Mouse (Mus musculus) midbrain, postnatal 0 days (tissue): Measurements from ENCODE around the gene Clnk. TPM values are rescaled to one million over a fixed set of nuclear protein-coding genes. Genes with fewer than 3 reads are reported as not detected.
A peak's percentile ranks its signal among the peaks of the same experiment; 100 is the strongest.

Experiments
- ATAC-seq: fragments of 200-750 bp; cut with Nextera tagmentation; 2 replicates; pipeline ENCODE4 v1.8.0; 2017; ENCODE audit warnings: moderate number of reproducible peaks, mild to moderate bottlenecking, moderate TSS enrichment, moderate library complexity; ENCODE audit not compliant: low FRiP score
- DNase-seq: peaks from one replicate; pipeline ENCODE4 v3.0.0-alpha.2; 2015; ENCODE audit warnings: low spot score
- H3K27ac ChIP-seq: fragments of 300-500 bp; sonication (generic); 2 replicates; pipeline ENCODE4 v1.5.1; 2014; ENCODE audit warnings: low read depth, mild to moderate bottlenecking, low read length, mixed read lengths
- H3K27me3 ChIP-seq: fragments of 300-500 bp; sonication (generic); 2 replicates; pipeline ENCODE4 v1.6.1; 2014; ENCODE audit warnings: low read length, control low read depth, mixed read lengths; ENCODE audit not compliant: insufficient read depth
- H3K36me3 ChIP-seq: fragments of 300-500 bp; sonication (generic); 2 replicates; pipeline ENCODE4 v1.6.1; 2014; ENCODE audit warnings: low read length, control low read depth, mixed read lengths; ENCODE audit not compliant: insufficient read depth
- H3K4me1 ChIP-seq: fragments of 300-500 bp; sonication (generic); 2 replicates; pipeline ENCODE4 v1.6.1; 2014; ENCODE audit warnings: mild to moderate bottlenecking, control low read depth, antibody characterized with exemption, low read length, mixed read lengths; ENCODE audit not compliant: insufficient read depth
- H3K4me2 ChIP-seq: fragments of 300-500 bp; sonication (generic); 2 replicates; pipeline ENCODE4 v1.6.1; 2014; ENCODE audit warnings: low read depth, mild to moderate bottlenecking, low read length, mixed read lengths; ENCODE audit not compliant: poor library complexity, severe bottlenecking
- H3K4me3 ChIP-seq: fragments of 300-500 bp; sonication (generic); 2 replicates; pipeline ENCODE4 v1.5.1; 2014; ENCODE audit warnings: low read depth, mild to moderate bottlenecking, low read length, moderate library complexity
- H3K9ac ChIP-seq: fragments of 300-500 bp; sonication (generic); replicated peaks from 2 replicates; pipeline ENCODE4 v1.6.1; 2014; ENCODE audit warnings: mild to moderate bottlenecking, low read length, moderate library complexity, mixed read lengths; ENCODE audit not compliant: poor library complexity, severe bottlenecking
- H3K9me3 ChIP-seq: fragments of 300-500 bp; sonication (generic); 2 replicates; pipeline ENCODE4 v1.6.1; 2016; ENCODE audit warnings: low read length, control low read depth
- CTCF ChIP-seq: IDR thresholded peaks from 2 replicates; pipeline ENCODE4 v1.5.1; 2016; ENCODE audit warnings: antibody characterized with exemption, mild to moderate bottlenecking
- WGBS: fragments of 180-500 bp; shearing (Covaris S2); extraction: QIAGEN DNeasy Blood & Tissue Kit; methylation state at CpG from one replicate; pipeline ENCODE4 v1.1.7; 2014; 5-methylcytosine and 5-hydroxymethylcytosine counted together
- polyA plus RNA-seq: library from polyadenylated mRNA; unstranded; fragments of >200 nt; fragmentation: Nextera tagmentation; extraction: Ambion mirVana; gene quantifications from 2 replicates; pipeline ENCODE4 v1.2.1, GENCODE M21; 2015
- total RNA-seq: library from RNA; depleted of rRNA; stranded (reverse); fragments of >200 nt; gene quantifications from 2 replicates; pipeline ENCODE4 v1.2.3, GENCODE M21; 2014

The Clnk gene
- total and polyA plus RNA-seq, 2 experiments from 2014 or later, result 0.11 TPM; not detected in 1

DNA sequence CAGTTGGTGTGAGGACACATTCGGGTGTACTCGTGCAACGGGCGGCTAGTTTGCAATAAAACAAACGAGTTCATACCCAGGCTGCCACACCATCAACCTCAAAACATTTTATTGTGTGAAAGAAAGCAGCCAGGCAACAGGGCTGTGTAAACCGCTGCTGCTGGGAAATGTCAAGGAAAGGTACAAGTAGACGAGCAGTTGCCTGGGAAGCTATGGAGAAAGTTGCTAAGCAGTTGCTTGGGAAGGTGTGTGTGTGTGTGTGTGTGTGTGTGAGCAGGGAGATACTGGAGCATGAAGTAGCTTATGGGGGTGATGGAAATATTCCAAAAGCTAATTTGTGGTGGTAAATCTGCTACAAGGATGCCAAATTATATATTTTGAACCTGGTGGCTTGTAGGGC is 63.7 kb downstream of the Clnk start:
- Histone ChIP-seq H3K4me1 (no peaks in the 10 kb centered on the region), H3K9me3 (no peaks in the 10 kb centered on the region), H3K4me2 (no peak overlapping the region), H3K36me3 (no peaks in the 10 kb centered on the region), H3K27ac (no peak overlapping the region), H3K9ac (no peak overlapping the region), H3K27me3 (no peaks in the 10 kb centered on the region), H3K4me3 (no peak overlapping the region)
- WGBS, result 78% methylated on average over 7 of the region's 7 CpGs
- DNase-seq, result peak; percentile 33
- ATAC-seq, result no peak
- TF ChIP-seq CTCF, result no peak

GRCm38 (mm10) chr5:38812386-38812785 is 64.2 kb downstream of the Clnk start:
- no peak overlapping the region for H3K4me2 ChIP-seq
- no peak overlapping the region for H3K27ac ChIP-seq
- DNase-seq (peak; percentile 26), ATAC-seq (no peak)
- no peaks in the 10 kb centered on the region for H3K36me3 ChIP-seq
- no peak overlapping the region for H3K4me3 ChIP-seq
- no peaks in the 10 kb centered on the region for H3K9me3 ChIP-seq
- H3K4me1 ChIP-seq, result no peaks in the 10 kb centered on the region
- no peaks in the 10 kb centered on the region for H3K27me3 ChIP-seq
- no peak overlapping the region for H3K9ac ChIP-seq
- TF ChIP-seq CTCF, result no peak
- WGBS, result 48% methylated on average over 7 of the region's 7 CpGs

DNA sequence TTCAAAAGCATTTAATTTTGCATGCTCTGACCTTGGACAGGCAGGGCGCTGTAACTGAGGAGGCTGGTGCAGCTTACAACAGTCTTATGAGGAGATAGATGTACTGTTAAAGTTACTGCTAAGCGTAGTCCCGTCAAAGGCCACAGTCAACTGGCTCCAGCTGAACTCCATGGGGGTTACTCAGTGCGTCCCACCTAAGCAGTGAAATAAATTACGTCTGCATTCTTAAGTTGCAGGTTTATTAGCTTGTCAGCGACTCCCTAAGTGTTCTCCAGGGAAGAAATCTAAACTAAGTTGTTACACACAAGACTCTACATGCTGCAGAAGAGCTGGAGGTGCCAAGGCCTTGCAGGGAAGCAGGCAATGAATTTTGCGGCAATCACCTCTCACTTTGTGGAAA is 77.7 kb downstream of the Clnk start:
- Histone ChIP-seq H3K9me3 (no peaks in the 10 kb centered on the region), H3K9ac (no peak overlapping the region), H3K27ac (no peak overlapping the region), H3K4me1 (no peaks in the 10 kb centered on the region), H3K4me3 (no peak overlapping the region), H3K4me2 (no peak overlapping the region), H3K27me3 (no peaks in the 10 kb centered on the region), H3K36me3 (no peaks in the 10 kb centered on the region)
- no peak for ATAC-seq
- no peak for DNase-seq
- TF ChIP-seq CTCF, result no peak
- WGBS, result 88% methylated on average over 7 of the region's 7 CpGs

- DNase-seq, result peak; percentile 21
- H3K9me3 ChIP-seq, result no peaks in the 10 kb centered on the region
- 54% methylated on average over 11 of the region's 11 CpGs for WGBS
- H3K4me1 ChIP-seq, result no peaks in the 10 kb centered on the region
- no peak overlapping the region for H3K4me3 ChIP-seq
- H3K36me3 ChIP-seq, result no peaks in the 10 kb centered on the region
- no peak for ATAC-seq
- TF ChIP-seq CTCF, result no peak
- H3K9ac ChIP-seq, result no peak overlapping the region
- no peak overlapping the region for H3K4me2 ChIP-seq
- H3K27ac ChIP-seq, result no peak overlapping the region
- no peaks in the 10 kb centered on the region for H3K27me3 ChIP-seq
Observed at GRCm38 (mm10) chr5:38795139-38795538, 81.5 kb downstream of the Clnk start.

DNA sequence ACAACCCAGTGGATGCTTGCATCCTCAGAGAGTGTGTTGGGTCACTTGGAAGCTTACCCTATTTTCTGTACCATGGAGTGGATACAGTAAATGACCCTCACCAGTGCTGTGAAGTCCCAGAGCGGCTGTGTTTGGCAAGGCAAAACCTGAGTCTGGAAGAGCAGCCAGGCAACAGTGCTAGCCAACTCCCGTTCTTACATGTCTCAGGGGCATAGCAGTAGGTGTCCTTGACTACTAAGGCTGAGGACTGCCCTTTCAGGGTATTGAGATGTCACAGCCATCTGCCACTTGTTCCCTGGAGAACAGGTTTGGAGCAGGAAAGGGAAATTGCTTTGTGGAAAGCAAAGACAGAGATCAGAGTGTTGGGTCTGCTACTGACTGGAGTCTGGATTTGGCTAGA is 85.5 kb downstream of the Clnk start:
- ATAC-seq, result no peak

DNA sequence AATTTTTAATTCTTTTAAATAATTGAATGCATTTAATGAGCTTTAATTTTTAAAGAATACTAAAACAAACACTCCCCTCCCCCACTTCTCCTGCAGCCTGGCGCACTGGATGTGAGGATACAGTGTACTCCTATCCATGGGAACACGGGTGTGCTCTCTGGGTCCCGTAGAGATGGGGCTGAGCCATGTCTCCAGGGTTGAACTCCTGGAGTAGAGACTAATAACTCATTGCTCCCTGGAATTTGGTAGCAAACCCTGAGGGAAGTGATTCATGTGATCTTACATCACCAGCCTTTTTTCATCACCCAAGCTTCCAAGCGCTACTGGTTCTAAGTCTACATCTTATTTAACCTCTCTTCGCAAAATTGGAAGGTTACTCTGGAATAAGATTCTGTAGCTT is 87.8 kb downstream of the Clnk start:
- ATAC-seq (no peak), DNase-seq (no peak)
- no peak for TF ChIP-seq CTCF
- WGBS, result 80% methylated on average over 5 of the region's 5 CpGs
- Histone ChIP-seq H3K36me3 (no peaks in the 10 kb centered on the region), H3K9ac (no peak overlapping the region), H3K9me3 (no peaks in the 10 kb centered on the region), H3K27ac (no peak overlapping the region), H3K4me3 (no peak overlapping the region), H3K4me2 (no peak overlapping the region), H3K27me3 (no peaks in the 10 kb centered on the region), H3K4me1 (peaks cover 7% of the 10 kb centered on the region; the same call in 1 of the 2 replicates)

More for the DNA sequence above, 85.5 kb downstream of the Clnk start:
- WGBS, result 72% methylated on average over 2 of the region's 2 CpGs
- Histone ChIP-seq H3K9me3 (no peaks in the 10 kb centered on the region), H3K36me3 (no peaks in the 10 kb centered on the region), H3K4me2 (no peak overlapping the region), H3K27ac (no peak overlapping the region), H3K9ac (no peak overlapping the region), H3K27me3 (no peaks in the 10 kb centered on the region), H3K4me3 (no peak overlapping the region), H3K4me1 (peaks cover 7% of the 10 kb centered on the region; the same call in 1 of the 2 replicates)
- DNase-seq, result peak; percentile 22
- no peak for TF ChIP-seq CTCF
